Mouse (Mus musculus) ES-E14 (cell line): ENCODE measurements around the gene Aspscr1. TPM values are rescaled to one million over a fixed set of nuclear protein-coding genes. Genes with fewer than 3 reads are reported as not detected.

Source experiments
- DNase-seq: peaks from one replicate; pipeline ENCODE4 v3.0.0-alpha.2; 2013; ENCODE audit warnings: low read depth, low spot score
- H3K27ac ChIP-seq: 2 replicates; pipeline ENCODE4 v1.5.1; 2012; ENCODE audit warnings: low read depth, mild to moderate bottlenecking, low read length, moderate library complexity, mixed read lengths; ENCODE audit not compliant: poor library complexity, insufficient read depth, severe bottlenecking
- H3K36me3 ChIP-seq: 2 replicates; pipeline ENCODE4 v1.6.1; 2012; ENCODE audit warnings: mild to moderate bottlenecking, low read length, moderate library complexity, mixed read lengths; ENCODE audit not compliant: control insufficient read depth, poor library complexity, insufficient read depth, severe bottlenecking
- H3K4me1 ChIP-seq, 2 experiments: fragments of 150-350 bp in 1 of 2; sonication (generic) in 1 of 2; 2 replicates each; pipeline ENCODE4 v1.6.1; 2012; ENCODE audit warnings: low read length in 2 of 2, mild to moderate bottlenecking in 1 of 2, mixed read lengths in 1 of 2; ENCODE audit not compliant: control insufficient read depth in 2 of 2, insufficient read depth in 2 of 2, poor library complexity in 1 of 2
- H3K4me3 ChIP-seq, 2 experiments: fragments of 150-350 bp in 1 of 2; sonication (generic) in 1 of 2; 2 replicates each; pipeline ENCODE4 v1.5.1; 2012; ENCODE audit warnings: low read length in 2 of 2, low read depth in 1 of 2, mild to moderate bottlenecking in 1 of 2, mixed read lengths in 1 of 2; ENCODE audit not compliant: insufficient read depth in 1 of 2, poor library complexity in 1 of 2, severe bottlenecking in 1 of 2
- H3K9ac ChIP-seq: 2 replicates; pipeline ENCODE4 v1.6.1; 2012; ENCODE audit warnings: low read depth, mild to moderate bottlenecking, low read length, mixed read lengths; ENCODE audit not compliant: poor library complexity, insufficient read depth, severe bottlenecking
- H3K9me3 ChIP-seq: fragments of 150-350 bp; sonication (generic); 2 replicates; pipeline ENCODE4 v1.6.1; 2012; ENCODE audit warnings: low read depth, mild to moderate bottlenecking, low read length; ENCODE audit not compliant: control insufficient read depth, insufficient read depth
- CHD2 ChIP-seq: IDR thresholded peaks from 2 replicates; pipeline ENCODE4 v1.6.1; 2014; ENCODE audit warnings: mild to moderate bottlenecking, low read depth, low read length, inconsistent platforms
- HCFC1 ChIP-seq: IDR thresholded peaks from 2 replicates; pipeline ENCODE4 v1.6.1; 2012; ENCODE audit warnings: low read length, inconsistent platforms, borderline replicate concordance; ENCODE audit not compliant: insufficient read depth
- MAFK ChIP-seq: IDR thresholded peaks from 2 replicates; pipeline ENCODE4 v1.6.1; 2014; ENCODE audit warnings: mild to moderate bottlenecking, low read depth, low read length, inconsistent platforms; ENCODE audit not compliant: insufficient read depth
- ZC3H11A ChIP-seq: IDR thresholded peaks from 2 replicates; pipeline ENCODE4 v1.6.1; 2012; ENCODE audit warnings: low read depth, mild to moderate bottlenecking, inconsistent platforms, low read length, borderline replicate concordance
- ZNF384 ChIP-seq: IDR thresholded peaks from 2 replicates; pipeline ENCODE4 v1.6.1; 2012; ENCODE audit warnings: low read depth, low read length, inconsistent platforms
- in situ Hi-C, 2 experiments: fragments of 600-800 bp; cut with MboI; formaldehyde crosslinking; loops; one replicate each; pipeline ENCODE4 v1.15.1; 2025; ENCODE audit warnings: low sequenced_read_pairs in 2 of 2, inconsistent platforms in 1 of 2; ENCODE audit not compliant: unreplicated experiment in 2 of 2
- total RNA-seq: library from RNA; depleted of rRNA; stranded (reverse); fragments of 300-350 nt; gene quantifications from 2 replicates; pipeline ENCODE4 v1.2.3, GENCODE M21; 2012

Aspscr1 gene
- total RNA-seq, 1 experiment: 85.2 TPM

GRCm38 (mm10) chr11:120721124-120722066 lies 48.6 kb downstream of the Aspscr1 start, which contains the start of gene Rac3:
TSS of gene Rac3 (plus strand) at chr11:120721470.
- no peak within 1 kb of the TSS for H3K27ac ChIP-seq
- TF ChIP-seq CHD2 (no peak), ZNF384 (no peak), HCFC1 (no peak), MAFK (no peak), ZC3H11A (no peak)
- in situ Hi-C loops: no loop called here
- H3K4me3 ChIP-seq: peak within 1 kb of the TSS; percentile 59 to 68
- no peak for DNase-seq
- H3K9ac ChIP-seq: peak within 1 kb of the TSS; percentile 56
- H3K36me3 ChIP-seq: peaks cover 26% of the 10 kb centered on the region
- H3K9me3 ChIP-seq: no peaks in the 10 kb centered on the region
- peaks cover 0 to 5% of the 10 kb centered on the region in 2 experiments; a peak in 2 of 4 replicates for H3K4me1 ChIP-seq

DNA sequence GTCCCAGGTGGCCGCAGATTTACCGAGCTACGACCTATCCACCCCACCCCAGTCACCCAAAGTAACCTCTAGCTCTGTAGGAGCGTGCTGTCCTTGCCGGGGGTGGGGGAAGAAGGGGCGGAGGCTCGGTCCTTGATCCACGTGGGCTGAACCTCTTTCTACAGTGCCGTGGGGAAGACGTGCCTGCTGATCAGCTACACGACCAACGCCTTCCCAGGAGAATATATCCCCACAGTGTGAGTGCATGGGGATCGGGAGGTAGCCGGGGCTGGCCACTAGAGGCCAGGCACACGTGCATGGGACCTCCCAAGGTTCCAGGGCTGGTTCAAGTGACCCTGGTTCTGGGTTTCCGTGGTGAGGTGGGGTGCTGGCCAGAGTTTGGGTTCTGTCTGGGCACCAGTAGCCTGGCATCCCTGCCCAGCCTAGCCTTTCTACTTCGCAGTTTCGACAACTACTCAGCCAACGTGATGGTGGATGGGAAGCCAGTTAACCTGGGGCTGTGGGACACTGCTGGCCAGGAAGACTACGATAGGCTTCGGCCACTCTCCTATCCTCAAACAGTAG lies 49.4 kb downstream of the Aspscr1 start:
- TF ChIP-seq CHD2 (no peak), ZC3H11A (no peak)
- no peak overlapping the region for H3K27ac ChIP-seq
- no peak for DNase-seq
- no peaks in the 10 kb centered on the region for H3K9me3 ChIP-seq
- peak overlapping the region; percentile 56; the same call in 1 of the 2 replicates for H3K9ac ChIP-seq
- H3K4me3 ChIP-seq: peak overlapping the region; percentile 59 to 68
- H3K36me3 ChIP-seq: peaks cover 24% of the 10 kb centered on the region
- H3K4me1 ChIP-seq: peaks cover 0 to 6% of the 10 kb centered on the region in 2 experiments; a peak in 2 of 4 replicates
- in situ Hi-C loops: no loop called here

DNA sequence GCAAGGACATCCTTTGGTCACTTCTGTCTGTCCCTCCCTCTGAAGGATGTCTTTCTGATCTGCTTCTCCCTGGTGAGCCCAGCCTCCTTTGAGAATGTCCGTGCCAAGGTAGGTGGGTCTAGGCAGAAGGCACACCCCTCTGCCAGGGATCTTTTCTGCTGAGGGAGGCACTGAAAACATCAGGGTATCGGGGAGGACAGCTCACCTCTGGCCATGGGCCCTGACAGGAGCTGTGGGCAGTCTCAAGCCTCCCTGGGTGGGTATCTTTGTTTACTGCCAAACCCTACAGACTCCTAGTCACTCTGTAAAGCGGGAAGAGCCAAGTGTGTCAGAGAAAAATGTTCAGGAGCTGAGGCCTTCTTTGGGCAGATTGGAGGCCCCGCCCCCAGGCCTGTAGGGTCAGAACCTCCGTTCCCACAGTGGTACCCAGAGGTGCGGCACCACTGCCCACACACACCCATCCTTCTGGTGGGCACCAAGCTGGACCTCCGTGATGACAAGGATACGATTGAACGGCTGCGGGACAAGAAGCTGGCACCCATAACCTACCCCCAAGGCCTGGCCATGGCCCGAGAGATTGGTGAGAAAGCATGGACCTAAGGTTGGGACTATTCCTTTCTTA lies 50.1 kb downstream of the Aspscr1 start:
- DNase-seq: no peak
- in situ Hi-C loops: no loop called here
- H3K9me3 ChIP-seq: no peaks in the 10 kb centered on the region
- no peak for TF ChIP-seq ZC3H11A
- no peak for TF ChIP-seq CHD2
- TF ChIP-seq MAFK: no peak
- no peak for TF ChIP-seq ZNF384
- TF ChIP-seq HCFC1: no peak
- H3K36me3 ChIP-seq: peaks cover 22% of the 10 kb centered on the region
- H3K27ac ChIP-seq: no peak overlapping the region
- H3K4me3 ChIP-seq: no peak overlapping the region
- peaks cover 0 to 6% of the 10 kb centered on the region in 2 experiments; a peak in 2 of 4 replicates for H3K4me1 ChIP-seq
- H3K9ac ChIP-seq: no peak overlapping the region

- H3K4me1 ChIP-seq: peaks cover 0 to 7% of the 10 kb centered on the region in 2 experiments; a peak in 2 of 4 replicates
- H3K36me3 ChIP-seq: peaks cover 18% of the 10 kb centered on the region
- no peak overlapping the region for H3K4me3 ChIP-seq
- H3K9ac ChIP-seq: no peak overlapping the region
- DNase-seq: no peak
- TF ChIP-seq ZNF384 (no peak), HCFC1 (no peak), MAFK (no peak), ZC3H11A (no peak), CHD2 (no peak)
- H3K27ac ChIP-seq: peak overlapping the region; percentile 10; the same call in 1 of the 2 replicates
- in situ Hi-C loops: no loop called here
- no peaks in the 10 kb centered on the region for H3K9me3 ChIP-seq
These were observed 50.7 kb downstream of the Aspscr1 start for GRCm38 (mm10) chr11:120723509-120723908.
